Mouse (Mus musculus): Measurements from ENCODE around the gene Fcf1. TPM values are rescaled to one million over a fixed set of nuclear protein-coding genes. Genes with fewer than 3 reads are reported as not detected.
A peak's percentile ranks its signal among the peaks of the same experiment; 100 is the strongest.

Gene Fcf1
- 136 and 138 TPM in 2 replicates for polyA plus RNA-seq (2016; fragmentation: Nextera tagmentation; extraction: Ambion mirVana)

GRCm38 (mm10) chr12:84970428-84971096 is at the start of gene Fcf1, which contains the start of gene Arel1:
TSS of gene Fcf1 (plus strand) at chr12:84970897.
TSS of gene Arel1 (minus strand) at chr12:84970900.
- H3K4me1 ChIP-seq, result peaks cover 43% of the 10 kb centered on the region
- H3K9ac ChIP-seq, result peak within 1 kb of the TSS; percentile 90
- peak within 1 kb of the TSS; percentile 79 for H3K4me2 ChIP-seq
- peaks cover 32% of the 10 kb centered on the region for H3K36me3 ChIP-seq
- H3K27me3 ChIP-seq (replicated peaks), result no peaks in the 10 kb centered on the region
- H3K4me3 ChIP-seq, result peak within 1 kb of the TSS; percentile 90
- ATAC-seq, result peak; percentile 72
- H3K9me3 ChIP-seq (replicated peaks), result no peaks in the 10 kb centered on the region
- H3K27ac ChIP-seq, result peak within 1 kb of the TSS; percentile 88
- WGBS (ENCODE audit: insufficient replicate concordance), result under 1% methylated on average over 42 of the region's 42 CpGs

GRCm38 (mm10) chr12:84921881-84922419 is 48.7 kb upstream of the Fcf1 start:
- Histone ChIP-seq H3K4me2 (no peak overlapping the region), H3K27me3 (replicated peaks) (no peaks in the 10 kb centered on the region), H3K4me3 (no peak overlapping the region), H3K27ac (no peak overlapping the region), H3K4me1 (no peaks in the 10 kb centered on the region), H3K36me3 (peaks cover 97% of the 10 kb centered on the region), H3K9me3 (replicated peaks) (no peaks in the 10 kb centered on the region), H3K9ac (no peak overlapping the region)
- 76% methylated on average over 8 of the region's 8 CpGs for WGBS (ENCODE audit: insufficient replicate concordance)
- ATAC-seq, result no peak

- Histone ChIP-seq H3K4me3 (no peak overlapping the region), H3K27me3 (replicated peaks) (no peaks in the 10 kb centered on the region), H3K9ac (no peak overlapping the region), H3K4me2 (no peak overlapping the region), H3K9me3 (replicated peaks) (no peaks in the 10 kb centered on the region), H3K36me3 (peaks cover 97% of the 10 kb centered on the region), H3K4me1 (no peaks in the 10 kb centered on the region), H3K27ac (no peak overlapping the region)
- 83% methylated on average over 5 of the region's 5 CpGs for WGBS (ENCODE audit: insufficient replicate concordance)
- ATAC-seq, result no peak
Measured at GRCm38 (mm10) chr12:84924324-84924723, 46.4 kb upstream of the Fcf1 start.

- no peak for ATAC-seq
- Histone ChIP-seq H3K27me3 (replicated peaks) (no peaks in the 10 kb centered on the region), H3K9me3 (replicated peaks) (no peaks in the 10 kb centered on the region), H3K4me2 (no peak overlapping the region), H3K4me3 (no peak overlapping the region), H3K27ac (no peak overlapping the region), H3K9ac (no peak overlapping the region), H3K36me3 (peaks cover 97% of the 10 kb centered on the region), H3K4me1 (no peaks in the 10 kb centered on the region)
- WGBS (ENCODE audit: insufficient replicate concordance), result 78% methylated on average over 6 of the region's 6 CpGs
Measured at GRCm38 (mm10) chr12:84926542-84926941, 44.2 kb upstream of the Fcf1 start.

- H3K9me3 ChIP-seq (replicated peaks), result no peaks in the 10 kb centered on the region
- WGBS (ENCODE audit: insufficient replicate concordance), result 89% methylated on average over 6 of the region's 6 CpGs
- no peaks in the 10 kb centered on the region for H3K27me3 ChIP-seq (replicated peaks)
- no peak overlapping the region for H3K9ac ChIP-seq
- no peak for ATAC-seq
- no peaks in the 10 kb centered on the region for H3K4me1 ChIP-seq
- H3K27ac ChIP-seq, result no peak overlapping the region
- H3K4me2 ChIP-seq, result no peak overlapping the region
- H3K4me3 ChIP-seq, result no peak overlapping the region
- peaks cover 99% of the 10 kb centered on the region for H3K36me3 ChIP-seq
Measured at GRCm38 (mm10) chr12:84932210-84932609, 38.5 kb upstream of the Fcf1 start.

GRCm38 (mm10) chr12:84935343-84935742 is 35.4 kb upstream of the Fcf1 start:
- Histone ChIP-seq H3K27me3 (replicated peaks) (no peaks in the 10 kb centered on the region), H3K36me3 (peaks cover 94% of the 10 kb centered on the region), H3K4me3 (no peak overlapping the region), H3K27ac (no peak overlapping the region), H3K9me3 (replicated peaks) (no peaks in the 10 kb centered on the region), H3K9ac (no peak overlapping the region), H3K4me1 (no peaks in the 10 kb centered on the region), H3K4me2 (no peak overlapping the region)
- 82% methylated on average over 5 of the region's 5 CpGs for WGBS (ENCODE audit: insufficient replicate concordance)
- no peak for ATAC-seq

GRCm38 (mm10) chr12:84939117-84939516 is 31.6 kb upstream of the Fcf1 start:
- peaks cover 91% of the 10 kb centered on the region for H3K36me3 ChIP-seq
- no peaks in the 10 kb centered on the region for H3K27me3 ChIP-seq (replicated peaks)
- no peak overlapping the region for H3K4me3 ChIP-seq
- 83% methylated on average over 7 of the region's 7 CpGs for WGBS (ENCODE audit: insufficient replicate concordance)
- no peak overlapping the region for H3K4me2 ChIP-seq
- no peak for ATAC-seq
- no peaks in the 10 kb centered on the region for H3K9me3 ChIP-seq (replicated peaks)
- H3K4me1 ChIP-seq, result peaks cover 13% of the 10 kb centered on the region
- H3K27ac ChIP-seq, result no peak overlapping the region
- no peak overlapping the region for H3K9ac ChIP-seq

- Histone ChIP-seq H3K4me2 (no peak overlapping the region), H3K9me3 (replicated peaks) (no peaks in the 10 kb centered on the region), H3K27me3 (replicated peaks) (no peaks in the 10 kb centered on the region), H3K9ac (no peak overlapping the region), H3K27ac (no peak overlapping the region), H3K4me3 (no peak overlapping the region), H3K36me3 (peaks cover 86% of the 10 kb centered on the region), H3K4me1 (peaks cover 26% of the 10 kb centered on the region)
- no peak for ATAC-seq
- 85% methylated on average over 7 of the region's 7 CpGs for WGBS (ENCODE audit: insufficient replicate concordance)
Measured at GRCm38 (mm10) chr12:84940343-84940742, 30.4 kb upstream of the Fcf1 start.

- H3K4me1 ChIP-seq, result peaks cover 31% of the 10 kb centered on the region
- H3K36me3 ChIP-seq, result peaks cover 83% of the 10 kb centered on the region
- ATAC-seq, result no peak
- no peak overlapping the region for H3K27ac ChIP-seq
- H3K4me2 ChIP-seq, result no peak overlapping the region
- H3K9ac ChIP-seq, result no peak overlapping the region
- H3K27me3 ChIP-seq (replicated peaks), result no peaks in the 10 kb centered on the region
- no peaks in the 10 kb centered on the region for H3K9me3 ChIP-seq (replicated peaks)
- no peak overlapping the region for H3K4me3 ChIP-seq
- 82% methylated on average over 13 of the region's 13 CpGs for WGBS (ENCODE audit: insufficient replicate concordance)
Measured at GRCm38 (mm10) chr12:84941717-84942116, 29.0 kb upstream of the Fcf1 start.

GRCm38 (mm10) chr12:84943006-84943952 is 27.4 kb upstream of the Fcf1 start:
- Histone ChIP-seq H3K9me3 (replicated peaks) (no peaks in the 10 kb centered on the region), H3K4me1 (peaks cover 31% of the 10 kb centered on the region), H3K4me2 (no peak overlapping the region), H3K9ac (no peak overlapping the region), H3K36me3 (peaks cover 89% of the 10 kb centered on the region), H3K4me3 (no peak overlapping the region), H3K27ac (no peak overlapping the region), H3K27me3 (replicated peaks) (no peaks in the 10 kb centered on the region)
- WGBS (ENCODE audit: insufficient replicate concordance), result 65% methylated on average over 21 of the region's 21 CpGs
- no peak for ATAC-seq

- Histone ChIP-seq H3K4me2 (no peak overlapping the region), H3K36me3 (peaks cover 89% of the 10 kb centered on the region), H3K27me3 (replicated peaks) (no peaks in the 10 kb centered on the region), H3K27ac (peak overlapping the region; percentile 29; the same call in 1 of the 2 replicates), H3K4me3 (no peak overlapping the region), H3K9me3 (replicated peaks) (no peaks in the 10 kb centered on the region), H3K4me1 (peaks cover 31% of the 10 kb centered on the region), H3K9ac (no peak overlapping the region)
- peak; percentile 66; the same call in 1 of the 2 replicates for ATAC-seq
- 25% methylated on average over 4 of the region's 4 CpGs for WGBS (ENCODE audit: insufficient replicate concordance)
Measured at GRCm38 (mm10) chr12:84944150-84944812, 26.4 kb upstream of the Fcf1 start.

All from liver, embryonic 12.5 days (tissue).